Mouse (Mus musculus): ENCODE results near the gene Rac1.
"Not testable (repeated sequence)": the region's sequence is repeated elsewhere in the genome, so short reads cannot be mapped to it uniquely, and the experiment has no call there.

The Rac1 gene

GRCm38 (mm10) chr5:143527486-143528307 lies at the start of gene Rac1:
TSS of gene Rac1 (minus strand) at chr5:143528036.
- peak; percentile 98 for DNase-seq

GRCm38 (mm10) chr5:143574261-143575178 lies 46.7 kb upstream of the Rac1 start:
- no peak for DNase-seq

DNA sequence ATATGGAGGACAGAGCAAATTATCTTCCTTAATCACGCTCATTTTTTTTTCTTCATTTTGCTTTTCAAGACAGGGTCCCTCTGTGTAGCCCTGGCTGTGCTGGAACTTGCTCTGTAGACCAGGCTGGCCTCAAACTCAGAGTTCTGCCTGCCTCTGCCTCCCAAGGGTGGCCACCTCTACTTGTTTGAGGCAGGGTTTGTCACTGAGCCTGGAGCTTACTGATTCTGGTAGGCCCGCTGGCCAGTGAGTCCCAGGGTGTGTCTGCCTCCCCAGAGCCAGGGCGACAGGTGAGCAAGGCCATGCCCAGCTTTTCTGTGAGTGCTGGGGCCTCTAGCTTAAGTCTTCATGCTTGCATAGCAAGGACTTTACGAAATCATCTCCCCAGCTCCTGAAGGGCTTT lies 45.2 kb upstream of the Rac1 start:
- DNase-seq, result no peak

DNA sequence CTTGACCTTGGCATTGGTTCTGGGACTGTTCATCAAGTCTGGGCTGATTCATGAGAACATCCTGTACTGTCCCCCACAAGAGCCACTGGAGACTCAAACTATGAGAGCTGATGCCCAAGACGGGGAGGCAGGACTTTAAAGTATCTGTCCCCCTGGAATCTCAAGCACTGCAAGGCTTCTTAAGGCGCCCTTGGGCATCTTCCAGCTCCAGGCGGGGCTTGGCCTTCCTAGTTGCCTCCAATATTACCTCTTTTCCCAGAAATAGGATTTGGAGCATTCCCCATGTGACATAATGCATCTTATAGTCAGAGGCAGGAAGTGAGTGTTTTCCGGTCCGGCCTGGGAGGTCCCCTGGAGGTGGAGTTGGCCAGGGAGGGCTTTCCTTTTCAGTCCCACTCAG lies 44.4 kb upstream of the Rac1 start:
- no peak for DNase-seq

- DNase-seq, result peak; percentile 84
Measured at GRCm38 (mm10) chr5:143567860-143568259, 40.0 kb upstream of the Rac1 start.

- DNase-seq, result no peak
Measured at GRCm38 (mm10) chr5:143567258-143567670, 39.4 kb upstream of the Rac1 start.

- DNase-seq, result not testable (repeated sequence)
Measured at GRCm38 (mm10) chr5:143566804-143567203, 39.0 kb upstream of the Rac1 start.

DNA sequence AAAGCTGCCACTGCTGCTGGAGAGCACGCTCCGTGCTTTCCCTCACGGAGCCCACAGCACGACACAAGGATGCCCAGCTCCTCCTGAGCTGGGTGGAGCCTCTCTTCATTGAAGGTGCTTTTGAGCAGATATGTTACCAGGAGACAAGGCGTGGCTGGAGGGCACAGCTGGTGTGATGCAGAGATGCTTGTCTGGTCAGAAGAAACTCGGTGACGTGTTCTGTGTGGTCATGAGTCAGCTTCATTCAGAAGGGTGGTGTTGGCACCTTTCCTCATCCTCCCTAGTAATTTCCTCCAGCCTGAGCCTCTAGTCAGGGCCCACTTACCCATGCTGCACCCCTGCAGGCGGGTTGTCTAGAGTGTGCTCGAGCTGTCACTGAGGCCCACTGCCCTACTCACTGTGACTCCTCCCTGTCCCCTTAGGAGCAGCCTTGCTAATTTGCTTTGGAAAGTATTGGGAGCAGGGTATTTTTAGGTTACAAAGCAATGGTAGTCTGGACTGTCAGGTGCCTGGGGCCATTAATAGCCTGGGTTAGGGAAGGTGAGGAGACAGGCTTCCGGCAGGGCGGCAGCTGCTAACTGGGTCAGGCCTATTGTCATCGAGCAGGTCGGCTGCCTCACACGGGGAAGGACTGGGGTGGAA lies 33.8 kb upstream of the Rac1 start:
- peak; percentile 67 for DNase-seq

DNA sequence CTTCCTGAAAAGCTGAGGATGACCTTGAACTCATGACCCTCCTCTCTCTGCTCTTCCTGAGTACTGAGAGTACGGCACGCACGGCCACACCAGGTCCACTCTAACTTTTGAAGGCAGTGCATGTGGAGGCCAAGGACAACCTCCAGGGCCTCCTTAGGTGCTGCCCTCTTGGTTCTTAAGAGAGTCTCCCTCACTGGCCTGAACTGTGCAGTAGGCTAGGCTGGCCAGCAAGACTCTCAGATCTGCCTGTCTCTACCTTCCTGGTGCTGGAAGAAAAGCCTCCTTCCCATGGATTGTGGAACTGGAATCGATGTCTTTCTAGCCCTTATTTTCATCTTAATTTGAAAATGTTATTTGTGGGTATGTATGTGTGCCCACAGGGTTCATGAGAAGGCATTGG lies 33.2 kb upstream of the Rac1 start:
- DNase-seq, result no peak

- no peak for DNase-seq
Measured at GRCm38 (mm10) chr5:143558731-143559130, 30.9 kb upstream of the Rac1 start.

DNA sequence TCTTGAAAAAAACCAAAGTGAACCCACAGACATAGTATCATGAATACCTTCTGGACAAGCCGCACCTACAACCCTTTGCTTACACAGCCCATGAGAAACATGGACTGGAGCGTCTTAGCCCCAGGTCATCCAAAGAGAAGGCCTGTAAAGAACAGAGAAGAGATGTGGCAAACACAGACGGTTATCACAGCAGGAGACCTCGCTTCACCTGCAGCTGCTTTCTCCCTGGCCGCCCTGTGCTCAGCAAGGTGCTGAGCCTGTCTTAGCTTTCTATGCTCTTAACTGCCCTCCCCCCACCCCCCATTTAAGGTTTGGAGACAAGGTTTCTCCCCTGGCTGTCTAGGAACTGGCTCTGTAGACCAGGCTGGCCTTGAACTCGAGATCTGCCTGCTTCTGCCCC lies 27.4 kb upstream of the Rac1 start:
- DNase-seq, result no peak

GRCm38 (mm10) chr5:143552911-143553310 lies 25.1 kb upstream of the Rac1 start:
- no peak for DNase-seq

- peak; percentile 19 for DNase-seq
Measured at GRCm38 (mm10) chr5:143548922-143549321, 21.1 kb upstream of the Rac1 start.

GRCm38 (mm10) chr5:143548401-143548846 lies 20.6 kb upstream of the Rac1 start:
- DNase-seq, result peak; percentile 97

- DNase-seq, result peak; percentile 13
Measured at GRCm38 (mm10) chr5:143547866-143548265, 20.0 kb upstream of the Rac1 start.

GRCm38 (mm10) chr5:143547384-143547783 lies 19.5 kb upstream of the Rac1 start:
- DNase-seq, result peak; percentile 77

GRCm38 (mm10) chr5:143539111-143539510 lies 11.3 kb upstream of the Rac1 start:
- DNase-seq, result no peak

GRCm38 (mm10) chr5:143537022-143537421 lies 9.2 kb upstream of the Rac1 start:
- DNase-seq, result no peak

DNA sequence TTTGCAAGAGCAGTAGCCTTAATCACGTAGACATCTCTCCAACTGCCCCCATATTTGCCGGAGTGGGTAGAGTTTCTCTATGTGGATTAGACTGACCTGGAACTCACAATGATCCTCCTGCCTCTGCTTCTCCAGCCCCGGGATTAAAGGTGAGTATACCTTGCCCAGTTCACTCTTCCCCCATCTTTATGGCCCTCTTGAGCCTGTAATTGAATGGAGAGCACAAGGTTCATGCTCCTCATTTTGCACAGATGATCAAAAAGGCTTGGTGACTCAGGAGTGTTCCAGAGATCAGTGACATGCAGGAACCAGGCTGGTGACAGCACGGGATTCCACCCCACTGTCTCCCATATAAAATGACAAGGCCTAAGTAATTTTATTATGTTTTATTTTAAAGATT lies 7.1 kb upstream of the Rac1 start:
- DNase-seq, result no peak

GRCm38 (mm10) chr5:143530715-143531114 lies 2.9 kb upstream of the Rac1 start:
- DNase-seq, result no peak

- no peak for DNase-seq
Measured at GRCm38 (mm10) chr5:143528308-143528683, 460 bp upstream of the Rac1 start.

- peak; percentile 28 for DNase-seq
Measured at GRCm38 (mm10) chr5:143526698-143527331, 1.0 kb downstream of the Rac1 start.
